Mouse (Mus musculus): ENCODE measurements at regions not wholly inside any gene's neighbourhood (a gene's known extent, or its start where the extent isn't known, plus 50 kb on each side); places are given as distances from the start of the nearest gene placed in this dataset.

GRCm38 (mm10) chr13:3744870-3745269 lies 59.2 kb downstream of the Calml3 start:
- intact Hi-C loops (cut with DNase I): loop anchor here (5.0 kb wide), 3 partner anchors 38 to 147 kb away; no protein-coding TSS in a partner anchor
- H3K36me3 ChIP-seq (ENCODE audit: control insufficient read depth, insufficient read depth, low read length): no peaks in the 10 kb centered on the region; the same call in 1 of the 2 replicates
- 90% methylated on average over 3 of the region's 3 CpGs for WGBS
- H3K9ac ChIP-seq (ENCODE audit: low read depth, low read length): no peak overlapping the region
- no peak overlapping the region for H3K4me3 ChIP-seq
- H3K79me2 ChIP-seq (replicated peaks; ENCODE audit: control insufficient read depth, insufficient read depth, low read length): no peaks in the 10 kb centered on the region
- TF ChIP-seq POLR2A (IDR thresholded peaks at IDR 0.05; ENCODE audit: insufficient read depth, low read depth, low read length) (no peak), CTCF (IDR thresholded peaks at IDR 0.05) (no peak), EP300 (IDR thresholded peaks at IDR 0.05; ENCODE audit: insufficient read depth, low read depth, low read length) (no peak)
- H3K27ac ChIP-seq: no peak overlapping the region
- H3K4me1 ChIP-seq (ENCODE audit: control insufficient read depth, insufficient read depth, low read length): peaks cover 15% of the 10 kb centered on the region
- no peaks in the 10 kb centered on the region for H3K27me3 ChIP-seq (ENCODE audit: control insufficient read depth, insufficient read depth, low read length)
- DNase-seq: no peak

- H3K4me1 ChIP-seq (ENCODE audit: control insufficient read depth, insufficient read depth, low read length): peaks cover 10% of the 10 kb centered on the region
- intact Hi-C loops (cut with DNase I): loop anchor here (5.0 kb wide), 1 partner anchor 77 kb away; no protein-coding TSS in a partner anchor
- WGBS: 81% methylated on average over 6 of the region's 6 CpGs
- no peak overlapping the region for H3K9ac ChIP-seq (ENCODE audit: low read depth, low read length)
- no peaks in the 10 kb centered on the region; the same call in 1 of the 2 replicates for H3K36me3 ChIP-seq (ENCODE audit: control insufficient read depth, insufficient read depth, low read length)
- no peak for TF ChIP-seq CTCF (IDR thresholded peaks at IDR 0.05)
- no peak for TF ChIP-seq EP300 (IDR thresholded peaks at IDR 0.05; ENCODE audit: insufficient read depth, low read depth, low read length)
- TF ChIP-seq POLR2A (IDR thresholded peaks at IDR 0.05; ENCODE audit: insufficient read depth, low read depth, low read length): no peak
- H3K27me3 ChIP-seq (ENCODE audit: control insufficient read depth, insufficient read depth, low read length): no peaks in the 10 kb centered on the region
- DNase-seq: no peak
- H3K79me2 ChIP-seq (replicated peaks; ENCODE audit: control insufficient read depth, insufficient read depth, low read length): no peaks in the 10 kb centered on the region
- H3K4me3 ChIP-seq: no peak overlapping the region
- no peak overlapping the region for H3K27ac ChIP-seq
Measured at GRCm38 (mm10) chr13:3743692-3744457, 60.2 kb downstream of the Calml3 start.

GRCm38 (mm10) chr13:3742763-3743401 lies 61.2 kb downstream of the Calml3 start:
- Histone ChIP-seq H3K27ac (no peak overlapping the region), H3K4me1 (ENCODE audit: control insufficient read depth, insufficient read depth, low read length) (peaks cover 9% of the 10 kb centered on the region), H3K9ac (ENCODE audit: low read depth, low read length) (no peak overlapping the region), H3K36me3 (ENCODE audit: control insufficient read depth, insufficient read depth, low read length) (no peaks in the 10 kb centered on the region), H3K4me3 (no peak overlapping the region), H3K79me2 (replicated peaks; ENCODE audit: control insufficient read depth, insufficient read depth, low read length) (no peaks in the 10 kb centered on the region), H3K27me3 (ENCODE audit: control insufficient read depth, insufficient read depth, low read length) (no peaks in the 10 kb centered on the region)
- intact Hi-C loops (cut with DNase I): loop anchor here (5.0 kb wide), 1 partner anchor 76 kb away; no protein-coding TSS in a partner anchor
- 0 out of 2 replicates have a peak, but pooled peaks have one; percentile 15 for TF ChIP-seq CTCF (IDR thresholded peaks at IDR 0.05)
- no peak for TF ChIP-seq EP300 (IDR thresholded peaks at IDR 0.05; ENCODE audit: insufficient read depth, low read depth, low read length)
- no peak for DNase-seq
- 22% methylated on average over 4 of the region's 4 CpGs for WGBS

GRCm38 (mm10) chr13:3742094-3742730 lies 61.9 kb downstream of the Calml3 start:
- intact Hi-C loops (cut with DNase I): loop anchor here (5.0 kb wide), 1 partner anchor 75 kb away; no protein-coding TSS in a partner anchor
- H3K27me3 ChIP-seq (ENCODE audit: control insufficient read depth, insufficient read depth, low read length): no peaks in the 10 kb centered on the region
- TF ChIP-seq EP300 (IDR thresholded peaks at IDR 0.05; ENCODE audit: insufficient read depth, low read depth, low read length) (0 out of 2 replicates have a peak, but pooled peaks have one; percentile 14), CTCF (IDR thresholded peaks at IDR 0.05) (no peak)
- H3K27ac ChIP-seq: no peak overlapping the region; the same call in 1 of the 2 replicates
- H3K4me1 ChIP-seq (ENCODE audit: control insufficient read depth, insufficient read depth, low read length): peaks cover 7% of the 10 kb centered on the region
- no peaks in the 10 kb centered on the region for H3K36me3 ChIP-seq (ENCODE audit: control insufficient read depth, insufficient read depth, low read length)
- H3K9ac ChIP-seq (ENCODE audit: low read depth, low read length): no peak overlapping the region
- 42% methylated on average over 2 of the region's 2 CpGs for WGBS
- no peak for DNase-seq
- H3K4me3 ChIP-seq: no peak overlapping the region
- no peaks in the 10 kb centered on the region for H3K79me2 ChIP-seq (replicated peaks; ENCODE audit: control insufficient read depth, insufficient read depth, low read length)

- H3K9ac ChIP-seq (ENCODE audit: low read depth, low read length): no peak overlapping the region
- 15% methylated on average over 2 of the region's 2 CpGs for WGBS
- H3K4me3 ChIP-seq: no peak overlapping the region
- H3K27me3 ChIP-seq (ENCODE audit: control insufficient read depth, insufficient read depth, low read length): no peaks in the 10 kb centered on the region
- no peaks in the 10 kb centered on the region for H3K36me3 ChIP-seq (ENCODE audit: control insufficient read depth, insufficient read depth, low read length)
- intact Hi-C loops (cut with DNase I): no loop called here
- no peak for DNase-seq
- H3K79me2 ChIP-seq (replicated peaks; ENCODE audit: control insufficient read depth, insufficient read depth, low read length): no peaks in the 10 kb centered on the region
- peak overlapping the region; percentile 64 for H3K27ac ChIP-seq
- TF ChIP-seq CTCF (IDR thresholded peaks at IDR 0.05) (0 out of 2 replicates have a peak, but pooled peaks have one; percentile 9), POLR2A (IDR thresholded peaks at IDR 0.05; ENCODE audit: insufficient read depth, low read depth, low read length) (no peak)
- H3K4me1 ChIP-seq (ENCODE audit: control insufficient read depth, insufficient read depth, low read length): peaks cover 7% of the 10 kb centered on the region
Measured at GRCm38 (mm10) chr13:3730699-3731021, 73.5 kb downstream of the Calml3 start.

All from heart, adult 2 months (tissue).